Mouse (Mus musculus) bone marrow macrophage, adult 2 months (primary cell): Measurements from ENCODE around the gene Dis3l.

ENCODE experiments used
- CTCF ChIP-seq: IDR thresholded peaks from 2 replicates; pipeline ENCODE4 v1.5.1; 2012; ENCODE audit warnings: low read depth, mild to moderate bottlenecking, low read length, moderate library complexity
- POLR2A ChIP-seq: IDR thresholded peaks from 2 replicates; pipeline ENCODE4 v1.6.1; 2012; ENCODE audit warnings: mild to moderate bottlenecking, low read depth, low read length, borderline replicate concordance

DNA sequence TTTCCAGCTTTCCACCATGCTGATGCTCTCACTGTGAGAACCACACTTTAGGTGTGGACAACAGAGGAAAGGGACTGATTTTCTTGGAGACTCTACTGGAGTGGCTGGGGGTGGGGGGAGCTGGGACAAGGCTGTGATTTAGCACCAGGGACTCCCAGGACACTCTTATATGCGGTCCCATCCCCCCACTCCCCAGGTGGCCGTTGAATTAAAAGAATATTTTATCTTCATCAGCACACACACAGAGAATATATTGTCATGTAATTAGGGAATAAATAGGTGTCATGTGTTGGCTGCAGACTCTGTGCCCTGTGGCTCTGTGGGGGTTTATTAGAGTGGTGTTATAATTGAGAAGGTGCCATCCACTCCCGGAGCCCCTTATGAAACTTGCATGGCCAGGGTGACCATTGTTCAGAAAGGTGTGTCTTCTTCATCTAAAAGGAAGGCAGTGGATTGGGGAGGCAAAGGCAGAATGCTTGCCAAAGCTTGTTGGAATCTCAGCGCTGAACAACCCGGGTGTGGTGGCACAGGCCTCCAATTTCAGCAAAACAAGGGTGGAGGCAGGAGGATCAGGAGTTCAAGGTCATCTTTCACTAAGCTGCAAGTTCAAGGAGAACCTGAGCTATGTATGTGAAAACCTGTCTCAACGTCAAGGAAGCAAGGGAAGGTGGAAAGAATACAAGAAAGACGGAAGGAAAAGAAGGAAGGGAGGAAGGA, 48.6 kb upstream of the Dis3l start:
- TF ChIP-seq CTCF (no peak), POLR2A (no peak)
